Mouse (Mus musculus) MEL-GATA-1-ER (cell line): ENCODE results near the gene Tcea2.

ENCODE experiments used
- DNase-seq: peaks from one replicate; pipeline ENCODE4 v3.0.0-alpha.2; 2012; ENCODE audit warnings: low read depth; ENCODE audit errors: extremely low read depth

Gene Tcea2

GRCm38 (mm10) chr2:181679951-181680715, at the start of gene Tcea2:
Gene Tcea2 (plus strand): TSS chr2:181680310.
- DNase-seq: peak; percentile 46

- no peak for DNase-seq
Measured at GRCm38 (mm10) chr2:181632624-181633023, 47.5 kb upstream of the Tcea2 start.

- DNase-seq: no peak
Measured at GRCm38 (mm10) chr2:181635865-181636264, 44.2 kb upstream of the Tcea2 start.

GRCm38 (mm10) chr2:181644361-181644760, 35.7 kb upstream of the Tcea2 start:
- DNase-seq: peak; percentile 30

GRCm38 (mm10) chr2:181645666-181646065, 34.4 kb upstream of the Tcea2 start:
- DNase-seq: no peak

- no peak for DNase-seq
Measured at GRCm38 (mm10) chr2:181646626-181647472, 33.3 kb upstream of the Tcea2 start.

- no peak for DNase-seq
Measured at GRCm38 (mm10) chr2:181648926-181649325, 31.2 kb upstream of the Tcea2 start.

- DNase-seq: no peak
Measured at GRCm38 (mm10) chr2:181653065-181653464, 27.0 kb upstream of the Tcea2 start.

- DNase-seq: no peak
Measured at GRCm38 (mm10) chr2:181653523-181653922, 26.6 kb upstream of the Tcea2 start.

- DNase-seq: no peak
Measured at GRCm38 (mm10) chr2:181656734-181657133, 23.4 kb upstream of the Tcea2 start, which contains the start of gene Gm29797. Gene Gm29797 (plus strand): TSS chr2:181657034.

- DNase-seq: no peak
Measured at GRCm38 (mm10) chr2:181657441-181657840, 22.7 kb upstream of the Tcea2 start.

- no peak for DNase-seq
Measured at GRCm38 (mm10) chr2:181658528-181658927, 21.6 kb upstream of the Tcea2 start.

GRCm38 (mm10) chr2:181658930-181659555, 21.1 kb upstream of the Tcea2 start:
- DNase-seq: no peak

- peak; percentile 33 for DNase-seq
Measured at GRCm38 (mm10) chr2:181659609-181660055, 20.5 kb upstream of the Tcea2 start.

- no peak for DNase-seq
Measured at GRCm38 (mm10) chr2:181662620-181663297, 17.4 kb upstream of the Tcea2 start.

GRCm38 (mm10) chr2:181663298-181663630, 16.8 kb upstream of the Tcea2 start:
- no peak for DNase-seq

- no peak for DNase-seq
Measured at GRCm38 (mm10) chr2:181670285-181670912, 9.7 kb upstream of the Tcea2 start.

GRCm38 (mm10) chr2:181670913-181671311, 9.2 kb upstream of the Tcea2 start:
- no peak for DNase-seq

- DNase-seq: no peak
Measured at GRCm38 (mm10) chr2:181671326-181671725, 8.8 kb upstream of the Tcea2 start, which contains the start of gene Sox18. Gene Sox18 (minus strand): TSS chr2:181671640.

- DNase-seq: no peak
Measured at GRCm38 (mm10) chr2:181671984-181672383, 8.1 kb upstream of the Tcea2 start.

GRCm38 (mm10) chr2:181673501-181673900, 6.6 kb upstream of the Tcea2 start:
- no peak for DNase-seq
